Mouse (Mus musculus): ENCODE results near the gene Slc4a11. TPM values are rescaled to one million over a fixed set of nuclear protein-coding genes. Genes with fewer than 3 reads are reported as not detected.

Gene Slc4a11
- polyA plus RNA-seq, 1 experiment = 1.9 TPM

DNA sequence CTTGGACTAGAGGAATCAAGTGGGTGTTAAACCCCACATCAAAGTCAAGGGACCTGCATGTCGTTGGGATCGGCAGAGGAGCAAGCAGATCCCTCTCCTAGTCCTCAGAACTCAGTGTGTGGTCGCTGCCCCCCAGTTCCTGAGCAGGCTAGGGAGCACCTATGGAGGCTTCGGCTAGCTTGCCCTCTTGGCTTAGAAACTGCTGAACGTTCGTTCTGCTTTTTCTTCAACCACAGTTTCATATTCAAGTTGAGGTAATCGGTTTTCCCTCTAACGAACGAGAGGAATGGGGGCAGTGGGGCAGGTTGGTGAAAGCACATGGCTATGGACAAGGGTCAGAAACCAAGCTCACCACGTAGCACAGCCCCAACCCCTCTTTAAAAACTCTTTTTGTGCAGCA is 9.7 kb upstream of the Slc4a11 start:
- no peak for DNase-seq (ENCODE audit: low read depth)
- TF ChIP-seq POLR2A (IDR thresholded peaks at IDR 0.05; ENCODE audit: borderline replicate concordance, extremely low read depth, insufficient read depth, insufficient read length, poor library complexity, severe bottlenecking) (no peak), CTCF (IDR thresholded peaks at IDR 0.05; ENCODE audit: borderline replicate concordance, extremely low read depth, insufficient read depth, insufficient read length) (no peak)

DNA sequence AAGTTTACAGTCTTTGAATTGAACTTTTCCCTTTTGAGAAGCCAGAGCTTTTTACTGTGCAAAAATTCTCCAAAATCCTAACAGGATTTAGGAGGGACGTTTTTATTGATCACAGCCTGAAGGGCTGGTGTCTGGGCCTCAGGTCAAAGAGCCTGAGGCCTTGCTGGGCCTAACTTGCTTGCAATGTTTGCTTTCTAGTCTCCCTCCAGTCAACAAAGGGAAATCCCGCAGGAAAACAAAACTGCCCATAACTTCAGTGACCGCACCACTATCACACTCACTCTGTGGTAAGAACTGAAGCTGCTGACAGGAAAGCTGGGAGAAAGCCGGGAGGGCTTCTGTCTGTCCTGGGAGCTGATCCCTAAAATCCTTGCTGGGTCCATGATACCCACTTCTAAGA is 9.3 kb upstream of the Slc4a11 start:
- TF ChIP-seq CTCF (IDR thresholded peaks at IDR 0.05; ENCODE audit: borderline replicate concordance, extremely low read depth, insufficient read depth, insufficient read length) (no peak), POLR2A (IDR thresholded peaks at IDR 0.05; ENCODE audit: borderline replicate concordance, extremely low read depth, insufficient read depth, insufficient read length, poor library complexity, severe bottlenecking) (no peak)
- DNase-seq (ENCODE audit: low read depth) = no peak

DNA sequence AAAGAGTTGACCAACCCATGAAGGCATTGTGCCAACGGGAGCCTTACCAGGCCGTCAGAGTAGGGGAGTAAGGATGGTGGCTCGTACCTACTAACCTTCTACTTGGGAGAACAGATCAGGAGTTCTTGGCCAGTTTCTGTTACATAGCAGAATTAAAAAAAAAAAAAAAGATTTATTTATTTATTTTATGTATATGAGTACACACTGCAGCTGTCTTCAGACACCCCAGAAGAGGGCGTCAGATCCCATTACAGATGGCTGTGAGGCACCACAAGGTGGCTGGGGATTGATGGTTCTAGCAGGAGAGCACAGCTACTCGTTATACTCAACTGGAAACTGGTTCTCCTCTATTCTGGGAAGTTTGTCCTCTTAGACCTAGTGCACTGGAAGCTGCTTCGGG is 7.9 kb upstream of the Slc4a11 start:
- TF ChIP-seq CTCF (IDR thresholded peaks at IDR 0.05; ENCODE audit: borderline replicate concordance, extremely low read depth, insufficient read depth, insufficient read length) (no peak), POLR2A (IDR thresholded peaks at IDR 0.05; ENCODE audit: borderline replicate concordance, extremely low read depth, insufficient read depth, insufficient read length, poor library complexity, severe bottlenecking) (no peak)
- no peak for DNase-seq (ENCODE audit: low read depth)

DNA sequence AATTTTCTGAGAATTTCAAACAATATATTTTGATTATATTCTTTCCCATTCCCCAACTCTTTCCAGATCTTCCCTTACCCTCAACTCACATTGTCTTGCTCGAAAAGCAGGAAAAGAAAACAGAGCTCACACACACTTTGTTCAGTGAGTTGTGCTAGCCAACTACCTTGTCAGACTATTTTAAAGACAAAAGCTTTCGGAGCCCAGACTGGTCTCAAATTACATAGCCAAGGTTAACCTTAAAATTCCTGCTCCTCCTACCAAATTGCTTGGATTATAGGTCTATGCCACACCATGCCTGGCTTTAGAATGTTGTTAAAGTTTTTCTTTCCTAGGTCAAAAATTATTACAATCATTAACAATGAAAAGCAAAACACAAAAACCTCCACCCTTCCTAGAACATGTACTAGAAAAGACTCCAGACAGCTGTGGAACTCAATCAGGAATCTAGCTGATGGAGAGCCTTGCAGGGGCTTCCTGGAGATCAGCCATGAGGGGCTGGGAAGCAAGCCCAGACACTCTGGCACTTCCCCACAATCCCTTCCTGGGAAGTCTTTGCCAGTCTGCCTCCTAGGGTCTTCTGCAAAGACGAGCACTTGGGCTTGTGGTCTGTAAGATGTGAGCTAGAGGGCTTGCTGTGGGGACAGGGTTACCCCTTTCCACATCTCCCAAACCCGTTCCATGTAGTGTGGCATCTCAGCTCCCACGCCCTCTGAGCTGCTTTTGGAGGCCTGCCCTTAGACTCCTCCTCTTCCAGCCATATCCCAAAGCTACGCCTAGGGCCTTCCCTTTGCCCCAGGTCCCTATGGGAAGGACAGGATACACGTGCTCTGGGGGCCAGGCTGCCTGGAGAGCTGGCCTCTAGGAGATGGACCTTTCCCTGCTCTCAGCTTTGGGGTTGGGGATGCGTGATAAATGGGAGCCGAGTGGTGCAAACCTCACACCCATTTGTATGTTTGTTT is 7.0 kb upstream of the Slc4a11 start:
- TF ChIP-seq CTCF (IDR thresholded peaks at IDR 0.05; ENCODE audit: borderline replicate concordance, extremely low read depth, insufficient read depth, insufficient read length) = no peak
- no peak for TF ChIP-seq POLR2A (IDR thresholded peaks at IDR 0.05; ENCODE audit: borderline replicate concordance, extremely low read depth, insufficient read depth, insufficient read length, poor library complexity, severe bottlenecking)
- peak; percentile 73 for DNase-seq (ENCODE audit: low read depth)

DNA sequence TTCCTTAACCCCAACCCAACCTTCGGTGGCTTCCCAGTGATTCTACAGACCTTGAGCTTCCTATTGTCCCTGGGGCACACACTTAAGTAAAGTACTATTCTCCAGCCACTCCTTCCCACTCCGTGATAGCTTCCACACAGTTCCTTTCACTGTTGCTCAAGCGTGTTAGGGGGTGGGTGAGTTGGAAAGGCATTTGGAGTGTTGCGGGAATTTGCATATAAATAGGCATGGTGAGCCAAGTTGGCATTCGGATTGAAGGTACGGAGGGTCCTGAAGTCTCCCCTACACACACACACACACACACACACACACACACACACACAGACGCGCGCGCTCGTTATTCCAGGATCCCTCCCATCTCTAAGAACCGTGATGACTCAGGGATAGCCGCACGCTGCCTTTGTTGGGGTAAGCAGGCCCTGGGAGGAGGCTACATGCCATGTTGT is 525 bp upstream of the Slc4a11 start:
- DNase-seq (ENCODE audit: low read depth) = peak; percentile 87
- no peak for TF ChIP-seq POLR2A (IDR thresholded peaks at IDR 0.05; ENCODE audit: borderline replicate concordance, extremely low read depth, insufficient read depth, insufficient read length, poor library complexity, severe bottlenecking)
- no peak for TF ChIP-seq CTCF (IDR thresholded peaks at IDR 0.05; ENCODE audit: borderline replicate concordance, extremely low read depth, insufficient read depth, insufficient read length)

DNA sequence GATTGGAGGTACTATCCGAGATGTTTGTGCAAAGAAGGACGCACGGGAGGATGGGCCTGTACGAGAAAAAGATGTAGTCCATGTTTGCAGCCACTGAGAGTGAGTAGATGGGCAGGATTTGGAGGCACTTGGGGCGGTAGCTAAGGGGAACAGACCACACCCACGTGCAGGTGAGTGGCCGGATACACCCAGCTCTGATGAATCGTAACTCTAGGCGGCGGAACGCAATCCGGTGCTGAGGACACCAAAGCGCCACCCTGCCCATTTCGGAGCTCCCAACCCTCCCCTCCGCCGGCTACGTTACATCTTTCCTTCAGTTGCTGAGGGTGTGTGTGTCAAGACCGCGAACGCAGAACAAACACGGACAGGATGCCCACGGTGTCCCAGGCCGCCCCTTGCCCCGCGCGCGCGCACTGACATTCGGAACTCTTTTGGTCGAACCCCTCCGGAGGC is 593 bp downstream of the Slc4a11 start:
- DNase-seq (ENCODE audit: low read depth) = no peak
- no peak for TF ChIP-seq CTCF (IDR thresholded peaks at IDR 0.05; ENCODE audit: borderline replicate concordance, extremely low read depth, insufficient read depth, insufficient read length)
- TF ChIP-seq POLR2A (IDR thresholded peaks at IDR 0.05; ENCODE audit: borderline replicate concordance, extremely low read depth, insufficient read depth, insufficient read length, poor library complexity, severe bottlenecking) = no peak

DNA sequence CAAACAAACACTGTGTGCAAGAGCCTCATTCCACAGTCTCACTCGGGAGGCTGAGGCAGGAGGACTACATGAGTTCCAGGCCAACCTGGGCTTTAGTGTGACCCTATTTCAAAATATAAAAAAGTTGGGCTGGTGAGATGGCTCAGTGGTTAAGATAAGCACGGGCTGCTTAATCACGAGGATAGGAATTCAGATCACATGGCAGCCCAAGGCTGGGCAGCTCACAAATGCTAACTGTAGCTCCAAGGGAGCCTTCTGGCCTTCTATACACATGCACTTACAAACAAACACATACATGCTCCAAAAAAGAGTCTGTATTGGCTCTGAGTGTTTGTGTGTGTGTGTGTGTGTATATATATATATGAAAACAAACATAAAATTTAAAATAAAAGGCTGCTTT is 3.8 kb downstream of the Slc4a11 start:
- no peak for DNase-seq (ENCODE audit: low read depth)
- no peak for TF ChIP-seq POLR2A (IDR thresholded peaks at IDR 0.05; ENCODE audit: borderline replicate concordance, extremely low read depth, insufficient read depth, insufficient read length, poor library complexity, severe bottlenecking)
- TF ChIP-seq CTCF (IDR thresholded peaks at IDR 0.05; ENCODE audit: borderline replicate concordance, extremely low read depth, insufficient read depth, insufficient read length) = no peak

DNA sequence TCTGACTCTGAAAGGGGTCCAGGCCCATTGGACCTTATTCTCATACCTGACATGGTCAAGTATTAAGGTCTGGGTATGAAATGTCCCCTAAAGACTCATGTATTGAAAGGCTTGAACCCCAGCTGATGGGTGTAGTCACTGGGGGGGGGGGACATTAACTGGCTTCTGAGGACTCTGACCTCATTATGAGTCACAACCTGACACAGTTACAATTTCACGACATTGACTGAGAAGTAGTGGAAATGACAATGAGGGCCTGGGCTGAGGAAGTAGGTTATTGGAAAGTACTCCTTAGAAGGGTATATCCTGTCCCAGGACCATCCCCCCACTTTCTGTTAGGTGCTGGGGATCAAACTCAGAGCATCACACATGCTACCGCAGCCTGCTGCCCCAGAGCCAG is 8.3 kb downstream of the Slc4a11 start:
- TF ChIP-seq CTCF (IDR thresholded peaks at IDR 0.05; ENCODE audit: borderline replicate concordance, extremely low read depth, insufficient read depth, insufficient read length) = no peak
- no peak for TF ChIP-seq POLR2A (IDR thresholded peaks at IDR 0.05; ENCODE audit: borderline replicate concordance, extremely low read depth, insufficient read depth, insufficient read length, poor library complexity, severe bottlenecking)
- DNase-seq (ENCODE audit: low read depth) = no peak

DNA sequence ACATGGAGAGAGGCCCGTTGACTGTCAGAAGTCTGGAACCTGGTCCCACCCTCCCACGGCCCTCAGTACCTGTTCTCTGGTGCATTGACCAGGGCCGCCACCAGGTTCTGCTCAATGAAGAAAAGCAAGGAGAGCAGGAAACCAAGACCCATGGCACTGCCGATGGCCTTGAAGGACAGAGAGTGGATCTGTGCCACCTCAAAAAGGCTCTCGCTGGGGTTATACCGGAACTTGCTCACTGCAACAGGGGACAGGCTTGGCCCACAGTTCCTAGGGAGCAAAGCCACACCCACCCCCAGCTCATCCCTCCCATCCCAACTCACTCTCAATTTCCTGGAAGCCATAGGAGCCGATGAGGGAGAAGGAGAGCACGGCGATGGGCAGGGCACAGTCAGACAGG is 11.9 kb downstream of the Slc4a11 start:
- no peak for DNase-seq (ENCODE audit: low read depth)
- no peak for TF ChIP-seq POLR2A (IDR thresholded peaks at IDR 0.05; ENCODE audit: borderline replicate concordance, extremely low read depth, insufficient read depth, insufficient read length, poor library complexity, severe bottlenecking)

DNA sequence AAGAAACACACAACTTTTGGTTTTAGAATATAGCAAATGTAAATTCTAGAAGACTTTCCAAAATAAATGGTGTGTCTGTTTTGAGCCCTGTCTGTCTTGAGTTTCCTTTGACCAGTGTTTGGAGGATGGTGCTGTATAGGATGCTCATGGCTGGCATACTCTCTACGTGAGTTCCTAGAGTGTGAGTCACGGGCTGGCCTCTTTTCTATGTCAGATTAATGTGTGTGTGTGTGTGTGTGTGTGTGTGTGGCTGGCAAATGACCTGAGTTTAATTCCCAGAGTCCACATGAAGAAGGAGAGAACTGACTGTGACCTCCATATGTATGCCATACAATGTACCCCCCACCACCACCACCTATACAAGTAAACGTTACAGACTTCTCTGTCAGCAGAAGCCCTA is 15.8 kb downstream of the Slc4a11 start:
- no peak for DNase-seq (ENCODE audit: low read depth)
- TF ChIP-seq CTCF (IDR thresholded peaks at IDR 0.05; ENCODE audit: borderline replicate concordance, extremely low read depth, insufficient read depth, insufficient read length) (no peak), POLR2A (IDR thresholded peaks at IDR 0.05; ENCODE audit: borderline replicate concordance, extremely low read depth, insufficient read depth, insufficient read length, poor library complexity, severe bottlenecking) (no peak)

DNA sequence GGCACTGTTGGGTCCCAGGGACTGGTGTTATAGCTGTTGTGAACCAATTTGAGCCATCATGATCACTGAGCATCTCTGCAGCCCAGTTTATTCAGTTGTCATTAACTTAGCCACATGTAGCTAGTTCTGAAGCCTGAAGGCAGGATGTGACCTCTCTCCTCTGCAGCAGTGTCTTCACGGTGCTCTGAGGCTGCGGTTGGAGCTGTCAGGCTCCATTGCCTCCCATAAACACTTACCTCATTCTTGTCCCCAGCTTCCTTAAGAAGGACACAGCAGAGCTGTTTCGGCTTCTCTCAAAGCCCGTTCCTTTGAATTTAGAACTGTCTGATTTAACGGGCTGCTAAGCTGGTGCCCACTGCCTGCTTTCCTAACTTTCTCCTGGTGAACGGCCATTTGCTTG is 17.4 kb downstream of the Slc4a11 start:
- DNase-seq (ENCODE audit: low read depth) = no peak
- TF ChIP-seq POLR2A (IDR thresholded peaks at IDR 0.05; ENCODE audit: borderline replicate concordance, extremely low read depth, insufficient read depth, insufficient read length, poor library complexity, severe bottlenecking) = no peak
- no peak for TF ChIP-seq CTCF (IDR thresholded peaks at IDR 0.05; ENCODE audit: borderline replicate concordance, extremely low read depth, insufficient read depth, insufficient read length)

DNA sequence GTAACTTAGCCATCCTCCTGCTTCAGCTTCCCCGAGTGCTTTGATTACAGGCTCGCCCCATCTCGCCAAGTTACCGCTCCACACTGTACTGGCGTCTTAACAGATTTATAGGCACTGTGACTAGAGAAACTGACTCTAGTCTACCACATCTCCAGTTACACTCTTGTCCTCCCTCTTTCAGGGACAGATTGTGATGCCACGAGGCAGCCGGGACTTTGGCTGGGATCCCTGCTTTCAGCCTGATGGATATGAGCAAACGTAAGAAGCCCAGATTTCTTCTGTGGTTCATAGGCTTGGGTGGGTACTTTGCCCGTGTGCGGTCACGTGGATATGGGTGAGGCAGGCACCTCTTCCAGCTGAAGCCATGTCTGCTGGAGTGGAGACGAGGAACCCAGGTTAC is 18.2 kb downstream of the Slc4a11 start:
- no peak for DNase-seq (ENCODE audit: low read depth)
- TF ChIP-seq POLR2A (IDR thresholded peaks at IDR 0.05; ENCODE audit: borderline replicate concordance, extremely low read depth, insufficient read depth, insufficient read length, poor library complexity, severe bottlenecking) (no peak), CTCF (IDR thresholded peaks at IDR 0.05; ENCODE audit: borderline replicate concordance, extremely low read depth, insufficient read depth, insufficient read length) (no peak)

All from brain, embryonic 14.5 days (tissue).